Mouse (Mus musculus) CH12.LX (cell line): ENCODE results near the gene Ran.

Experiments used
- BHLHE40 ChIP-seq: IDR thresholded peaks from 2 replicates; pipeline ENCODE4 v1.6.1; 2011; ENCODE audit warnings: mild to moderate bottlenecking, low read depth, low read length, improper control_type of control experiment
- CTCF ChIP-seq, 2 experiments: IDR thresholded peaks in 1 of 2; conservative IDR thresholded peaks in 1 of 2; 2 replicates each; pipeline ENCODE4 v1.5.1; 2011 to 2012; ENCODE audit warnings: low read depth in 2 of 2, low read length in 2 of 2, improper control_type of control experiment in 1 of 2, inconsistent platforms in 1 of 2, mild to moderate bottlenecking in 1 of 2, moderate library complexity in 1 of 2
- EP300 ChIP-seq: IDR thresholded peaks from 2 replicates; pipeline ENCODE4 v1.6.1; 2011; ENCODE audit warnings: low read length, improper control_type of control experiment
- ETS1 ChIP-seq: conservative IDR thresholded peaks from 2 replicates; pipeline ENCODE4 v1.6.1; 2012; ENCODE audit warnings: low read depth, mild to moderate bottlenecking, inconsistent platforms, low read length, improper control_type of control experiment, moderate library complexity
- JUND ChIP-seq: conservative IDR thresholded peaks from 2 replicates; pipeline ENCODE4 v1.6.1; 2011; ENCODE audit warnings: low read depth, low read length, improper control_type of control experiment
- MAFK ChIP-seq: IDR thresholded peaks from 2 replicates; pipeline ENCODE4 v1.6.1; 2011; ENCODE audit warnings: low read length, improper control_type of control experiment; ENCODE audit not compliant: insufficient replicate concordance
- MAX ChIP-seq: IDR thresholded peaks from 2 replicates; pipeline ENCODE4 v1.6.1; 2011; ENCODE audit warnings: low read length, improper control_type of control experiment
- MEF2A ChIP-seq: IDR thresholded peaks from 2 replicates; pipeline ENCODE4 v1.6.1; 2014; ENCODE audit warnings: low read depth, mild to moderate bottlenecking, inconsistent platforms, low read length, improper control_type of control experiment, borderline replicate concordance
- POLR2A ChIP-seq: IDR thresholded peaks from 2 replicates; pipeline ENCODE4 v1.6.1; 2011; ENCODE audit warnings: low read depth, mild to moderate bottlenecking, improper control_type of control experiment, low read length
- ZC3H11A ChIP-seq: IDR thresholded peaks from 2 replicates; pipeline ENCODE4 v1.6.1; 2012; ENCODE audit warnings: low read depth, mild to moderate bottlenecking, inconsistent platforms, low read length, improper control_type of control experiment
- ZKSCAN1 ChIP-seq: IDR thresholded peaks from 2 replicates; pipeline ENCODE4 v1.6.1; 2012; ENCODE audit warnings: low read depth, inconsistent platforms, low read length, improper control_type of control experiment, borderline replicate concordance
- ZMIZ1 ChIP-seq: IDR thresholded peaks from 2 replicates; pipeline ENCODE4 v1.6.1; 2012; ENCODE audit warnings: low read depth, mild to moderate bottlenecking, inconsistent platforms, low read length, improper control_type of control experiment
- ZNF384 ChIP-seq: IDR thresholded peaks from 2 replicates; pipeline ENCODE4 v1.6.1; 2012; ENCODE audit warnings: low read depth, low read length, improper control_type of control experiment, inconsistent platforms

DNA sequence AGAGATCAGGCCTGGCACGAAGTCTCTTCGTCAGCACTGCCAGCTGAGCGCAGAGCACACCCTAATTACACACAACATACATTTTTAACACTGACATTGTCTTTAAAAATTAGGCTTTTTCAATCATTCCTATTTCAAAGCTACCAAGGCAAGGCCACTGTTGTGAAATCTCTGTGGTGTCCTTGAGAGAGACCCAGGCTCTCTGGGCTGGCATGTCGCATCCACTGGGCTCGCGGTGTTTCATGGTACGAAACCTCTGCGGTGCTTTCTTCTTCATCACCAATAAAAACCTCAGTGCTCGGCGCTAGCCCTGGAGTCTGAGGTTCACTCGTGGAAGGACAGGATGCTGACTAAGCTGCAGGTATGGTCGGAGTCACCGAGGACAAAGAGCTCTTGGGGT is 33.9 kb upstream of the Ran start:
- TF ChIP-seq CTCF (conservative IDR thresholded peaks at IDR 0.05 in 1 of 2, IDR thresholded peaks at IDR 0.05 in 1 of 2; ENCODE audit: low read depth in 2 of 2, low read length in 2 of 2) = no peak
- TF ChIP-seq POLR2A = no peak
- no peak for TF ChIP-seq MEF2A
- TF ChIP-seq MAX = no peak
- no peak for TF ChIP-seq ZNF384
- TF ChIP-seq MAFK = no peak
- no peak for TF ChIP-seq ETS1
- no peak for TF ChIP-seq ZKSCAN1
- TF ChIP-seq JUND = no peak
- TF ChIP-seq ZC3H11A = no peak
- TF ChIP-seq EP300 = no peak
- TF ChIP-seq BHLHE40 = no peak
- TF ChIP-seq ZMIZ1 = no peak
